Mouse (Mus musculus) stomach, postnatal 0 days (tissue): ENCODE data around the gene H1foo. TPM values are rescaled to one million over a fixed set of nuclear protein-coding genes. Genes with fewer than 3 reads are reported as not detected.

Experiments
- ATAC-seq: fragments of 200-750 bp; cut with Nextera tagmentation; 2 replicates; pipeline ENCODE4 v1.8.0; 2017; ENCODE audit not compliant: low FRiP score, low TSS enrichment
- DNase-seq: peaks from one replicate; pipeline ENCODE4 v3.0.0-alpha.2; 2016; ENCODE audit warnings: low spot score
- H3K27ac ChIP-seq: fragments of 300-500 bp; sonication (generic); replicated peaks from 2 replicates; pipeline ENCODE4 v1.5.1; 2014; ENCODE audit warnings: mild to moderate bottlenecking, control low read depth
- H3K27me3 ChIP-seq: fragments of 300-500 bp; sonication (generic); 2 replicates; pipeline ENCODE4 v1.6.1; 2014; ENCODE audit warnings: low read length; ENCODE audit not compliant: control insufficient read depth, insufficient read depth
- H3K36me3 ChIP-seq: fragments of 300-500 bp; sonication (generic); 2 replicates; pipeline ENCODE4 v1.6.1; 2014; ENCODE audit warnings: low read length, mixed read lengths; ENCODE audit not compliant: control insufficient read depth, insufficient read depth
- H3K4me1 ChIP-seq: fragments of 300-500 bp; sonication (generic); replicated peaks from 2 replicates; pipeline ENCODE4 v1.6.1; 2014; ENCODE audit warnings: antibody characterized with exemption; ENCODE audit not compliant: control insufficient read depth, insufficient read depth
- H3K4me2 ChIP-seq: fragments of 300-500 bp; sonication (generic); replicated peaks from 2 replicates; pipeline ENCODE4 v1.6.1; 2014; ENCODE audit warnings: low read depth, mild to moderate bottlenecking, control low read depth, moderate library complexity
- H3K4me3 ChIP-seq: fragments of 300-500 bp; sonication (generic); 2 replicates; pipeline ENCODE4 v1.5.1; 2014; ENCODE audit warnings: low read depth, low read length, control low read depth
- H3K9ac ChIP-seq: fragments of 300-500 bp; sonication (generic); 2 replicates; pipeline ENCODE4 v1.6.1; 2014; ENCODE audit warnings: mild to moderate bottlenecking, low read length, control low read depth, mixed read lengths
- H3K9me3 ChIP-seq: fragments of 300-500 bp; sonication (generic); 2 replicates; pipeline ENCODE4 v1.6.1; 2016; ENCODE audit warnings: low read length; ENCODE audit not compliant: control insufficient read depth
- CTCF ChIP-seq: IDR thresholded peaks from 2 replicates; pipeline ENCODE4 v1.5.1; 2016; ENCODE audit warnings: antibody characterized with exemption, low read depth, mild to moderate bottlenecking, moderate library complexity
- EP300 ChIP-seq: optimal IDR thresholded peaks from 2 replicates; pipeline ENCODE3; 2016; ENCODE audit warnings: antibody characterized with exemption
- WGBS: fragments of 180-500 bp; shearing (Covaris S2); extraction: QIAGEN DNeasy Blood & Tissue Kit; methylation state at CpG from one replicate; pipeline ENCODE4 v1.1.7; 2014; 5-methylcytosine and 5-hydroxymethylcytosine counted together
- polyA plus RNA-seq: library from polyadenylated mRNA; unstranded; fragments of >200 nt; fragmentation: Nextera tagmentation; extraction: Ambion mirVana; gene quantifications from 2 replicates; pipeline ENCODE4 v1.2.1, GENCODE M21; 2015

H1foo gene
- polyA plus RNA-seq, 1 experiment from 2014 or later: not detected

GRCm38 (mm10) chr6:115909940-115910339 is 34.8 kb upstream of the H1foo start:
- DNase-seq: no peak
- 58% methylated on average over 8 of the region's 8 CpGs for WGBS
- H3K27ac ChIP-seq: peak overlapping the region; percentile 35; the same call in 1 of the 2 replicates

GRCm38 (mm10) chr6:115911763-115912162 is 33.0 kb upstream of the H1foo start:
- Histone ChIP-seq H3K4me1 (no peaks in the 10 kb centered on the region), H3K36me3 (0 out of 2 replicates have a peak, but pooled peaks cover under 1% of the 10 kb centered on the region), H3K27ac (no peak overlapping the region), H3K9ac (no peak overlapping the region), H3K27me3 (no peaks in the 10 kb centered on the region), H3K4me3 (no peak overlapping the region), H3K9me3 (no peaks in the 10 kb centered on the region), H3K4me2 (no peak overlapping the region)
- no peak for TF ChIP-seq CTCF
- no peak for TF ChIP-seq EP300
- 83% methylated on average over 6 of the region's 6 CpGs for WGBS
- ATAC-seq: no peak
- no peak for DNase-seq

More at GRCm38 (mm10) chr6:115909940-115910339, 34.8 kb upstream of the H1foo start:
- Histone ChIP-seq H3K27me3 (no peaks in the 10 kb centered on the region), H3K4me2 (no peak overlapping the region), H3K4me1 (no peaks in the 10 kb centered on the region), H3K9me3 (no peaks in the 10 kb centered on the region), H3K36me3 (0 out of 2 replicates have a peak, but pooled peaks cover 2% of the 10 kb centered on the region), H3K4me3 (no peak overlapping the region), H3K9ac (no peak overlapping the region)
- no peak for TF ChIP-seq EP300
- no peak for TF ChIP-seq CTCF
- ATAC-seq: peak; percentile 67; the same call in 1 of the 2 replicates

- Histone ChIP-seq H3K9me3 (no peaks in the 10 kb centered on the region), H3K27me3 (no peaks in the 10 kb centered on the region), H3K4me1 (no peaks in the 10 kb centered on the region), H3K27ac (no peak overlapping the region), H3K4me2 (no peak overlapping the region), H3K9ac (no peak overlapping the region), H3K36me3 (no peaks in the 10 kb centered on the region), H3K4me3 (no peak overlapping the region)
- TF ChIP-seq CTCF (no peak), EP300 (no peak)
- 86% methylated on average over 10 of the region's 10 CpGs for WGBS
- DNase-seq (no peak), ATAC-seq (no peak)
These were observed 31.3 kb upstream of the H1foo start for GRCm38 (mm10) chr6:115913482-115913881.

- DNase-seq (no peak), ATAC-seq (no peak)
- no peak overlapping the region for H3K9ac ChIP-seq
- H3K4me3 ChIP-seq: no peak overlapping the region
- H3K4me2 ChIP-seq: no peak overlapping the region
- 84% methylated on average over 15 of the region's 15 CpGs for WGBS
- no peaks in the 10 kb centered on the region for H3K36me3 ChIP-seq
- no peaks in the 10 kb centered on the region for H3K27me3 ChIP-seq
- H3K4me1 ChIP-seq: no peaks in the 10 kb centered on the region
- H3K9me3 ChIP-seq: no peaks in the 10 kb centered on the region
- H3K27ac ChIP-seq: no peak overlapping the region
- TF ChIP-seq CTCF: no peak
- TF ChIP-seq EP300: no peak
These were observed 30.1 kb upstream of the H1foo start for GRCm38 (mm10) chr6:115914511-115915202.

- WGBS: 60% methylated on average over 17 of the region's 17 CpGs
- no peak overlapping the region for H3K9ac ChIP-seq
These were observed 28.9 kb upstream of the H1foo start for GRCm38 (mm10) chr6:115915601-115916445.

GRCm38 (mm10) chr6:115916611-115917010 is 28.1 kb upstream of the H1foo start:
- H3K4me1 ChIP-seq: no peaks in the 10 kb centered on the region
- no peak overlapping the region for H3K4me2 ChIP-seq
- no peaks in the 10 kb centered on the region for H3K36me3 ChIP-seq
- no peaks in the 10 kb centered on the region for H3K27me3 ChIP-seq
- H3K9me3 ChIP-seq: no peaks in the 10 kb centered on the region
- WGBS: 76% methylated on average over 5 of the region's 5 CpGs
- no peak overlapping the region for H3K9ac ChIP-seq
- TF ChIP-seq EP300: no peak
- TF ChIP-seq CTCF: no peak
- no peak overlapping the region for H3K27ac ChIP-seq
- H3K4me3 ChIP-seq: no peak overlapping the region
- DNase-seq (no peak), ATAC-seq (no peak; the same call in 1 of the 2 replicates)

More at GRCm38 (mm10) chr6:115915601-115916445, 28.9 kb upstream of the H1foo start:
- H3K4me3 ChIP-seq: no peak overlapping the region
- no peaks in the 10 kb centered on the region for H3K36me3 ChIP-seq
- no peaks in the 10 kb centered on the region for H3K4me1 ChIP-seq
- DNase-seq: no peak
- no peak overlapping the region for H3K4me2 ChIP-seq
- ATAC-seq: no peak
- H3K27me3 ChIP-seq: no peaks in the 10 kb centered on the region
- no peaks in the 10 kb centered on the region for H3K9me3 ChIP-seq
- H3K27ac ChIP-seq: no peak overlapping the region
- TF ChIP-seq EP300 (no peak), CTCF (no peak)
